Mouse (Mus musculus): Measurements from ENCODE around the gene Iqcf1. TPM values are rescaled to one million over a fixed set of nuclear protein-coding genes. Genes with fewer than 3 reads are reported as not detected.

The Iqcf1 gene
- not detected for total RNA-seq (2021)

- DNase-seq (ENCODE audit: extremely low spot score in 1 of 2, low spot score in 1 of 2), result no peak
These were observed at the start of gene Iqcf1 for GRCm38 (mm10) chr9:106499667-106500066. Gene Iqcf1, plus strand, starts transcription at chr9:106499967.

- DNase-seq (ENCODE audit: extremely low spot score in 1 of 2, low spot score in 1 of 2), result no peak
These were observed 49.1 kb upstream of the Iqcf1 start for GRCm38 (mm10) chr9:106450661-106451060.

- no peak for DNase-seq (ENCODE audit: extremely low spot score in 1 of 2, low spot score in 1 of 2)
These were observed 48.5 kb upstream of the Iqcf1 start for GRCm38 (mm10) chr9:106451298-106451697.

- DNase-seq (ENCODE audit: extremely low spot score in 1 of 2, low spot score in 1 of 2), result no peak
These were observed 47.9 kb upstream of the Iqcf1 start for GRCm38 (mm10) chr9:106451899-106452298.

- DNase-seq (ENCODE audit: extremely low spot score in 1 of 2, low spot score in 1 of 2), result no peak
These were observed 47.4 kb upstream of the Iqcf1 start for GRCm38 (mm10) chr9:106452351-106452750.

- DNase-seq (ENCODE audit: extremely low spot score in 1 of 2, low spot score in 1 of 2), result no peak
These were observed 46.9 kb upstream of the Iqcf1 start for GRCm38 (mm10) chr9:106452821-106453220.

GRCm38 (mm10) chr9:106453271-106454070 is 46.3 kb upstream of the Iqcf1 start, which contains the start of gene Pcbp4:
Gene Pcbp4, plus strand, starts transcription at chr9:106453291.
- DNase-seq (ENCODE audit: extremely low spot score in 1 of 2, low spot score in 1 of 2), result peak in 1 of 2 experiments; percentile 59

GRCm38 (mm10) chr9:106454071-106454761 is 45.6 kb upstream of the Iqcf1 start:
- no peak for DNase-seq (ENCODE audit: extremely low spot score in 1 of 2, low spot score in 1 of 2)

GRCm38 (mm10) chr9:106454888-106455681 is 44.7 kb upstream of the Iqcf1 start:
- peak in 1 of 2 experiments; percentile 49 for DNase-seq (ENCODE audit: extremely low spot score in 1 of 2, low spot score in 1 of 2)

GRCm38 (mm10) chr9:106456325-106457162 is 43.2 kb upstream of the Iqcf1 start:
- DNase-seq (ENCODE audit: extremely low spot score in 1 of 2, low spot score in 1 of 2), result no peak

- DNase-seq (ENCODE audit: extremely low spot score in 1 of 2, low spot score in 1 of 2), result no peak
These were observed 42.6 kb upstream of the Iqcf1 start for GRCm38 (mm10) chr9:106457163-106457559.

GRCm38 (mm10) chr9:106457920-106458319 is 41.8 kb upstream of the Iqcf1 start:
- no peak for DNase-seq (ENCODE audit: extremely low spot score in 1 of 2, low spot score in 1 of 2)

GRCm38 (mm10) chr9:106459946-106460345 is 39.8 kb upstream of the Iqcf1 start:
- DNase-seq (ENCODE audit: extremely low spot score in 1 of 2, low spot score in 1 of 2), result no peak

- no peak for DNase-seq (ENCODE audit: extremely low spot score in 1 of 2, low spot score in 1 of 2)
These were observed 39.3 kb upstream of the Iqcf1 start for GRCm38 (mm10) chr9:106460401-106461025.

- no peak for DNase-seq (ENCODE audit: extremely low spot score in 1 of 2, low spot score in 1 of 2)
These were observed 38.7 kb upstream of the Iqcf1 start for GRCm38 (mm10) chr9:106461026-106461415.

- no peak for DNase-seq (ENCODE audit: extremely low spot score in 1 of 2, low spot score in 1 of 2)
These were observed 37.9 kb upstream of the Iqcf1 start for GRCm38 (mm10) chr9:106461641-106462429.

- no peak for DNase-seq (ENCODE audit: extremely low spot score in 1 of 2, low spot score in 1 of 2)
These were observed 37.4 kb upstream of the Iqcf1 start for GRCm38 (mm10) chr9:106462430-106462800.

GRCm38 (mm10) chr9:106463122-106464063 is 36.4 kb upstream of the Iqcf1 start:
- no peak for DNase-seq (ENCODE audit: extremely low spot score in 1 of 2, low spot score in 1 of 2)

Measured in layer of hippocampus, postnatal 25 days (tissue).